Mouse (Mus musculus) midbrain, embryonic 14.5 days (tissue): ENCODE data around the gene Pde5a. TPM values are rescaled to one million over a fixed set of nuclear protein-coding genes. Genes with fewer than 3 reads are reported as not detected.
A peak's percentile ranks its signal among the peaks of the same experiment; 100 is the strongest.

ENCODE experiments used
- ATAC-seq: fragments of 200-750 bp; cut with Nextera tagmentation; 2 replicates; pipeline ENCODE4 v1.8.0; 2017; ENCODE audit warnings: moderate number of reproducible peaks, moderate library complexity; ENCODE audit not compliant: low FRiP score, low TSS enrichment
- DNase-seq: peaks from one replicate; pipeline ENCODE4 v3.0.0-alpha.2; 2015
- H3K27ac ChIP-seq: fragments of 300-500 bp; sonication (generic); replicated peaks from 2 replicates; pipeline ENCODE4 v1.5.1; 2014; ENCODE audit warnings: mild to moderate bottlenecking, low read depth, low read length, moderate library complexity
- H3K27me3 ChIP-seq: fragments of 300-500 bp; sonication (generic); 2 replicates; pipeline ENCODE4 v1.6.1; 2014; ENCODE audit warnings: low read length, control low read depth, mixed read lengths; ENCODE audit not compliant: control insufficient read depth, insufficient read depth
- H3K36me3 ChIP-seq: fragments of 300-500 bp; sonication (generic); 2 replicates; pipeline ENCODE4 v1.6.1; 2014; ENCODE audit warnings: low read length, control low read depth; ENCODE audit not compliant: control insufficient read depth, insufficient read depth
- H3K4me1 ChIP-seq: fragments of 300-500 bp; sonication (generic); 2 replicates; pipeline ENCODE4 v1.6.1; 2014; ENCODE audit warnings: mild to moderate bottlenecking, antibody characterized with exemption, low read length, control low read depth; ENCODE audit not compliant: control insufficient read depth, insufficient read depth
- H3K4me2 ChIP-seq: fragments of 300-500 bp; sonication (generic); 2 replicates; pipeline ENCODE4 v1.6.1; 2014; ENCODE audit warnings: mild to moderate bottlenecking, low read length, moderate library complexity
- H3K4me3 ChIP-seq: fragments of 300-500 bp; sonication (generic); replicated peaks from 2 replicates; pipeline ENCODE4 v1.5.1; 2014; ENCODE audit warnings: low read depth, low read length
- H3K9ac ChIP-seq: fragments of 300-500 bp; sonication (generic); replicated peaks from 2 replicates; pipeline ENCODE4 v1.6.1; 2014; ENCODE audit warnings: mild to moderate bottlenecking, low read length, moderate library complexity
- H3K9me3 ChIP-seq: fragments of 300-500 bp; sonication (generic); 2 replicates; pipeline ENCODE4 v1.6.1; 2016; ENCODE audit warnings: low read length, control low read depth, mixed read lengths; ENCODE audit not compliant: control insufficient read depth
- WGBS: fragments of 180-500 bp; shearing (Covaris S2); extraction: QIAGEN DNeasy Blood & Tissue Kit; methylation state at CpG from one replicate; pipeline ENCODE4 v1.1.7; 2014; 5-methylcytosine and 5-hydroxymethylcytosine counted together
- polyA plus RNA-seq: library from polyadenylated mRNA; unstranded; fragments of >200 nt; fragmentation: Nextera tagmentation; extraction: Ambion mirVana; gene quantifications from 2 replicates; pipeline ENCODE4 v1.2.1, GENCODE M21; 2014

Pde5a gene
- polyA plus RNA-seq, 1 experiment from 2014 or later = 3.4 TPM

DNA sequence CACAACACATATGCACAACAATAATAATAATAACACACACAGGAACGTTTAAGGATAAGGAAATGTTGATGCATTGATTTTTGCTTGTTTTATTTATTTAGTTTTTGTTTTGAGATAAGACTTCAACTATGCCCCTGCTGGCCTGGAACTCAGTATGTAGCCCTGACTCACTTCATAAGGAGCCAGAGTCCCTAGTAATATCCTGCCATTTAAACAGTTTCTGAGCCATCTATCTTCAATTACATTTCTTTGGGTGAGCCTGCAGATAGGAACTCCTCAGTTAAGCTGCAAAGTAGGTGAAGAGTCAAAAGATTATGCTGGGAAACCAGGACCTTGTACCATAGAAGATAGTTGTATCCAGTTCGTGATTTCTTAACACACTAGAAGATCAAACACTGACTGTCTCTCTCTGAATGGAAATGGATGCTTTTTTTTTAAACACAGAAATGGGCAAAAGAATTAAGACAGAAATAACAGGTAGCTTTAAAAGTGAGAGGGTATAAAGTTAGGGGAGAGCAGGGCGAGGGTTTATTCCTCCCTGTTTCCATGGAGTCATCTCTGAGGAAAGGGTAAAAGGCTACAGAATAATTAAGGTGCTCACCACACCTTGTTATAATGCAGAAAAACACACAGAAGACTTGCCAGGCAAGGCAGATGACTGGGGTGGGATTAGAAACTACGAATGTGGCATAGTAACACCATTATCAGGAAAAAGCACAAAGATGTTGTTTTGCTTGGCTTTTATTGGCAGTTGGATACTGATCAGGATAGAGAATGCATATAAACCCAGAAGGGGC is 159.0 kb downstream of the Pde5a start:
- no peaks in the 10 kb centered on the region for H3K36me3 ChIP-seq
- ATAC-seq = no peak
- no peaks in the 10 kb centered on the region for H3K9me3 ChIP-seq
- no peak overlapping the region for H3K4me3 ChIP-seq
- 79% methylated on average over 4 of the region's 4 CpGs for WGBS
- no peaks in the 10 kb centered on the region for H3K4me1 ChIP-seq
- H3K9ac ChIP-seq = no peak overlapping the region
- H3K27me3 ChIP-seq = no peaks in the 10 kb centered on the region
- H3K27ac ChIP-seq = no peak overlapping the region
- H3K4me2 ChIP-seq = no peak overlapping the region
- DNase-seq = no peak

- Histone ChIP-seq H3K9me3 (no peaks in the 10 kb centered on the region), H3K4me3 (no peak overlapping the region), H3K36me3 (no peaks in the 10 kb centered on the region), H3K27ac (no peak overlapping the region), H3K4me1 (no peaks in the 10 kb centered on the region), H3K4me2 (no peak overlapping the region), H3K9ac (no peak overlapping the region), H3K27me3 (no peaks in the 10 kb centered on the region)
- ATAC-seq (no peak), DNase-seq (no peak)
- 91% methylated on average over 5 of the region's 5 CpGs for WGBS
Measured at GRCm38 (mm10) chr3:122888371-122888819, 159.6 kb downstream of the Pde5a start.

DNA sequence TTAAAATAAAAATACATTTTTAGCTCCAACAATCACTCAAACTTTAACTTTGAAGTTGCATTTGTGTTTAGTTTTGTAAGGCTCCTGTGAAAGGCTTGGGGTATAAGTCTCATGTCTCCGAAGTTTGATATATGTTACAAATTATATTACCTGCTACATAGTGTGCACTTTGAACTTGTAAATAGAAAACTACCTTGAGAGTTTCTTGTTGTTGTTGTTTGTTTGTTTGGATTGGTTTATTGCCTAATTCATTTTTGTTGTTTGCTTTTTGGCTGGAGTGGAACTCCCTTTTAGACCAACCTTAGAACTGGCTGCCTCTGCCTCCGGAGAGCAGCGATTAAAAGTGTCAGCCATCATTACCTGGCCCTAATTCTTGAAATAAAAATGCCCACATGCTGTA is 166.0 kb downstream of the Pde5a start, which contains the start of gene Fabp2:
Gene Fabp2, plus strand, starts transcription at position 301 of the 400 bp plus-strand sequence.
- Histone ChIP-seq H3K4me1 (no peaks in the 10 kb centered on the region), H3K9me3 (no peaks in the 10 kb centered on the region), H3K4me3 (no peak within 1 kb of the TSS), H3K27me3 (no peaks in the 10 kb centered on the region), H3K36me3 (no peaks in the 10 kb centered on the region), H3K27ac (no peak within 1 kb of the TSS), H3K9ac (no peak within 1 kb of the TSS), H3K4me2 (no peak within 1 kb of the TSS)
- 97% methylated on average over 3 of the region's 3 CpGs for WGBS
- ATAC-seq = no peak
- DNase-seq = no peak

- ATAC-seq = no peak
- Histone ChIP-seq H3K9ac (no peak overlapping the region), H3K27me3 (no peaks in the 10 kb centered on the region), H3K4me1 (no peaks in the 10 kb centered on the region), H3K36me3 (no peaks in the 10 kb centered on the region), H3K27ac (no peak overlapping the region), H3K4me2 (no peak overlapping the region), H3K9me3 (no peaks in the 10 kb centered on the region), H3K4me3 (no peak overlapping the region)
- WGBS = 92% methylated on average over 11 of the region's 11 CpGs
- DNase-seq = no peak
Measured at GRCm38 (mm10) chr3:122895189-122895731, 166.5 kb downstream of the Pde5a start.

- Histone ChIP-seq H3K9me3 (no peaks in the 10 kb centered on the region), H3K9ac (no peak overlapping the region), H3K4me1 (no peaks in the 10 kb centered on the region), H3K27me3 (no peaks in the 10 kb centered on the region), H3K4me3 (no peak overlapping the region), H3K36me3 (no peaks in the 10 kb centered on the region), H3K4me2 (no peak overlapping the region), H3K27ac (no peak overlapping the region)
- DNase-seq (no peak), ATAC-seq (no peak)
- WGBS = 69% methylated on average over 6 of the region's 6 CpGs
Measured at GRCm38 (mm10) chr3:122898254-122898653, 169.5 kb downstream of the Pde5a start.

DNA sequence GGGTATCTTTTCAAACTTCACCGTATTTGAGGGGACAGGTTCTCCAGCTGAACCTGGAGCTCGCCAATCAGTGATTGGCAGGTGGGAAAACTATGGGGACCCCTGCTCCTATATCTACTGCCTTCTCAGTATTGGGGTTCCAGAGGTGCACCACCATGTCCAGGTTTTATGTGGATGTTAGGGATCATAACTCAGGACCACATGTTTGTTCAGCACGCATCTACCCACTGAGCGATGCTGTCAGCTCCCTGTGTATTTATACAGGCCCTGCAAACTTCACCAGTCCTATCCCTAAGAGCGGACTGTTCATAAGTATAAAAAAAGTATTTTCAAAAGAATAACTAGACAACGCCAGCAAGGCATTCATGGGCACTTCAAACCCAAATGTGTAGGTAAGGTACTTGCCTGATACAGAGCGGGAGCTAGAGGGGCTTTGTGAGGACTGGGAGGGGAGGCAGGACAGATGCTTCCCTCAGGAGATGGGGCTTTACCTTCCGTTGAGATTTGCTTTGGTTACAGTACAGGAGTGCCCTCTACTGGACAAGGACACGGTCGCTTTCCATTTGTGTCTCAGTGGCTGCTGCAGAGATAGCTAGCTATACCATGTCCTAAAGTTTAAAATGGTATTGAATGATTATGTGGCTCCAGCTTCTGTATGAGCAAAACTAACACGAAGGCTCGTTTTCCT is 175.1 kb downstream of the Pde5a start:
- H3K27me3 ChIP-seq = no peaks in the 10 kb centered on the region
- no peak overlapping the region for H3K9ac ChIP-seq
- H3K4me2 ChIP-seq = no peak overlapping the region
- no peak overlapping the region for H3K4me3 ChIP-seq
- H3K36me3 ChIP-seq = no peaks in the 10 kb centered on the region
- no peak overlapping the region for H3K27ac ChIP-seq
- DNase-seq (peak; percentile 87), ATAC-seq (peak; percentile 37; the same call in 1 of the 2 replicates)
- H3K4me1 ChIP-seq = no peaks in the 10 kb centered on the region
- 46% methylated on average over 12 of the region's 12 CpGs for WGBS
- H3K9me3 ChIP-seq = no peaks in the 10 kb centered on the region

DNA sequence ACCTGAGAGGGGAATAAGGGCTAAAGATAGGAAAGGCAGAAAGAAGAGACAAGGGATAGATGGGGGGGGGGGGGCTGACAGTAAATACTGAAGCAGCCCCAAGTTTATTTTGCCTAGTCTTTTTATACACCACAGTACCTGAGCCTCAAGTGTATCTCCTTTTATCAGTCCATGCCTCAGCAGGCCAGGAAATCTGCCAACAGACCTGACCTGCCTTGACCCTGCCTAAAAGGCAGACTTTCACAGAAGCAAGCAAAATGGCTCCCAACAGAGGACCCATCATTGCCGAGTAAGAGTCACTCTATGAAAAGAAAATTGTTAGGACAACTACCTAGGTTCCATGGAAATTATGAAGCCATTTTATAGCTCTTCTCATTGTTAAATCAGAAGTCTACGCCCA is 179.1 kb downstream of the Pde5a start:
- 91% methylated on average over 2 of the region's 2 CpGs for WGBS
- no peak for ATAC-seq
- Histone ChIP-seq H3K36me3 (no peaks in the 10 kb centered on the region), H3K9ac (no peak overlapping the region), H3K27me3 (no peaks in the 10 kb centered on the region), H3K4me2 (no peak overlapping the region), H3K4me1 (no peaks in the 10 kb centered on the region), H3K9me3 (no peaks in the 10 kb centered on the region), H3K27ac (no peak overlapping the region), H3K4me3 (no peak overlapping the region)
- no peak for DNase-seq
